Mouse (Mus musculus) stomach, postnatal 0 days (tissue): Measurements from ENCODE around the gene Fam210b.

ENCODE experiments used
- CTCF ChIP-seq: IDR thresholded peaks from 2 replicates; pipeline ENCODE4 v1.5.1; 2016; ENCODE audit warnings: antibody characterized with exemption, low read depth, mild to moderate bottlenecking, moderate library complexity
- EP300 ChIP-seq: optimal IDR thresholded peaks from 2 replicates; pipeline ENCODE3; 2016; ENCODE audit warnings: antibody characterized with exemption

- TF ChIP-seq CTCF (no peak), EP300 (no peak)
These were observed 9.4 kb downstream of the Fam210b start for GRCm38 (mm10) chr2:172354761-172355160.
